Mouse (Mus musculus): Measurements from ENCODE around the gene Rnf225. TPM values are rescaled to one million over a fixed set of nuclear protein-coding genes. Genes with fewer than 3 reads are reported as not detected.
"Not testable (repeated sequence)": the region's sequence is repeated elsewhere in the genome, so short reads cannot be mapped to it uniquely, and the experiment has no call there.

Gene Rnf225
- polyA plus RNA-seq, 1 experiment from 2014 or later = 0.08 TPM

DNA sequence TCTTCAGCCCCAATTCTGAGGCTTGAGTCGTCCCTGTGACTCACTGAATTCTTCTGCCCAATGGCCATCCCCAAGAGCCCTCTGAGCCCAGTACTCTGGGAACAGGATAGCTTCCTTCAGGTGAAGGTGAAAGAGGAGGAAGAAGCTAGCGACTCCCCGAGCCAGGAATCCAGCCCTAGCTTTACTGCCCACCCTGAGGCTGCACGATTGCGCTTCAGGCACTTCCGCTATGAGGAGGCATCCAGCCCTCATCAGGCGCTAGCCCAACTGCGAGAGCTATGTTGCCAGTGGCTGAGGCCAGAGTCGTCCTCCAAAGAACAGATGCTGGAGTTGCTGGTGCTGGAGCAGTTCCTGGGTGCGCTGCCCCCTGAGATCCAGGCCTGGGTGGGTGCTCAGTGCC, 23.6 kb upstream of the Rnf225 start:
- peak overlapping the region; percentile 29 for H3K4me2 ChIP-seq
- ATAC-seq (ENCODE audit: insufficient read depth) = peak; percentile 53; the same call in 1 of the 2 replicates

DNA sequence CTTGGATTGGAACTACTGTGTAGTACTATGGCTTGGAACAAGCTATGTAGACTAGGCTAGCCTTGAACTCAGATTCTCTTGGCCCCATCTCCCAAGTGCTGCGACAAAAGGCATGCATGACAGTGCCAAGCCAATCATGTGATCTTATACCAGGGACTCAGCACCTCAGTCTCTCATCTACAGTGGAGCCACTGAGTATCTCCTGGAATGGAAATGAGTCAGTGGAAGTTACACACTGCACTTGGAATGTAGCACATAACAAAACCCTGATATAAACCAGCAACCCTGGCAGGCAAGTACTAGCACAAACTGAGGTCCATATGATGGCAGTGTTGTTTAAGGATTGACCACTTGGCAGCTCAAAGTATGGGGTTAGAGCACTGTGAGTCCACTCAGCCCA, 22.1 kb upstream of the Rnf225 start:
- 93% methylated on average over 1 of the region's 1 CpGs for WGBS (ENCODE audit: insufficient replicate concordance)

More for the DNA sequence above, 23.6 kb upstream of the Rnf225 start:
- WGBS (ENCODE audit: insufficient replicate concordance) = 53% methylated on average over 10 of the region's 10 CpGs
- H3K36me3 ChIP-seq (replicated peaks) = peaks cover 54% of the 10 kb centered on the region
- H3K27ac ChIP-seq (replicated peaks) = no peak overlapping the region
- H3K4me1 ChIP-seq (replicated peaks) = peaks cover 17% of the 10 kb centered on the region
- peak overlapping the region; percentile 26 for H3K4me3 ChIP-seq (replicated peaks)
- H3K27me3 ChIP-seq = no peaks in the 10 kb centered on the region
- H3K9me3 ChIP-seq (replicated peaks) = no peaks in the 10 kb centered on the region
- H3K9ac ChIP-seq = peak overlapping the region; percentile 11; the same call in 1 of the 2 replicates

DNA sequence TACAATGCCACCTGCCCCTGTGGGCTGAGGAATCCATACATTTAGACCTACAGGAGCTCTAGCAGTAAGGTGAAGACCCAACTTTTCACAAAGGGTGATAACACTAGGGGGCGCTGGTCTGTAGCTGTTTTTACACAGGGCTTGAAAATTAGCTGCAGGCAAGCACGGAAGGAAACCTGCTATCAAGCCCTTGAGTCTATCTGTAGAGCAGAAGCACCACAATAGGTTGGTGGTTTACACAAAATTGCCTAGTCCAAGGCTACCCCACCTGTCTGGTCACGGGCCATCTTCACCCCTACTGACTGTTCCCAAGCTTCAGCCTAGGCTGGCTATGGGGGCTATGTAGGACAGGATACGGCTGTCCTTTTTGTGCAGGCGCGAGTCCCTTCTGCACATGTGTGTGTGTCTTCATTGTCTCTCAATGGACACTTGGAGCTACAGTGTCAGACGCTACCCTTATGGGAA, 17.7 kb upstream of the Rnf225 start:
- Histone ChIP-seq H3K27me3 (no peaks in the 10 kb centered on the region), H3K9ac (peak overlapping the region; percentile 58), H3K4me3 (replicated peaks) (peak overlapping the region; percentile 63), H3K4me2 (peak overlapping the region; percentile 81), H3K9me3 (replicated peaks) (no peaks in the 10 kb centered on the region), H3K27ac (replicated peaks) (peak overlapping the region; percentile 87), H3K4me1 (replicated peaks) (peaks cover 15% of the 10 kb centered on the region), H3K36me3 (replicated peaks) (peaks cover 43% of the 10 kb centered on the region)
- peak; percentile 61 for ATAC-seq (ENCODE audit: insufficient read depth)
- WGBS (ENCODE audit: insufficient replicate concordance) = 13% methylated on average over 7 of the region's 7 CpGs

More for the DNA sequence above, 22.1 kb upstream of the Rnf225 start:
- H3K9me3 ChIP-seq (replicated peaks) = no peaks in the 10 kb centered on the region
- H3K9ac ChIP-seq = no peak overlapping the region
- peaks cover 60% of the 10 kb centered on the region for H3K36me3 ChIP-seq (replicated peaks)
- no peak for ATAC-seq (ENCODE audit: insufficient read depth)
- no peak overlapping the region for H3K4me3 ChIP-seq (replicated peaks)
- H3K4me2 ChIP-seq = no peak overlapping the region
- no peaks in the 10 kb centered on the region for H3K27me3 ChIP-seq
- H3K4me1 ChIP-seq (replicated peaks) = peaks cover 22% of the 10 kb centered on the region
- H3K27ac ChIP-seq (replicated peaks) = no peak overlapping the region

DNA sequence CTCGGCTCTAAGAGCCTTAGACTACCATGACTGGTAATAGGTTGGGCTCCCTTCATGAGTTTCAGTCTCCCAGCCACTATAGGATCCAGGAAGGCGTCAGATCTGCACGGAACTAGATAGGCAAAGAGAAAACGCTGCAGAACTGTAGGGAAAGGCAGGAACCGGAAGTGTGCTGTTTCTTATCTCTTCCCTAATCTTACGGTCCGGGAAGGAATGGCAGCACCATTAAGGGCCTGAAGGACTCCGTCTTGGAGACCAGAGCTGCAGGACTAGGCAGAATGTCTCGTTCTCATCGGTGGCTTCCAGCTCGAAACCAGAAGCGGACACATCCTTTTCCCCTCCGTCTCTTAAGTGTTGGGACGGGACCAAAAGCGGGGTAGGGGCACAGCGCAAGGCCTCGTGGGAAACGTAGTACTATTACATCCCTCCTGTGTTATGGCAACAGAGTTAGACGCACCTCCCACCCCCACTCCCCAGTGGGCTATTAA, 17.0 kb upstream of the Rnf225 start:
- H3K9me3 ChIP-seq (replicated peaks) = no peaks in the 10 kb centered on the region
- 2% methylated on average over 19 of the region's 19 CpGs for WGBS (ENCODE audit: insufficient replicate concordance)
- H3K36me3 ChIP-seq (replicated peaks) = peaks cover 39% of the 10 kb centered on the region
- ATAC-seq (ENCODE audit: insufficient read depth) = peak; percentile 77
- H3K27me3 ChIP-seq = no peaks in the 10 kb centered on the region
- H3K4me3 ChIP-seq (replicated peaks) = peak overlapping the region; percentile 63
- H3K27ac ChIP-seq (replicated peaks) = peak overlapping the region; percentile 87
- peak overlapping the region; percentile 58 for H3K9ac ChIP-seq
- H3K4me1 ChIP-seq (replicated peaks) = peaks cover 15% of the 10 kb centered on the region
- H3K4me2 ChIP-seq = peak overlapping the region; percentile 81

DNA sequence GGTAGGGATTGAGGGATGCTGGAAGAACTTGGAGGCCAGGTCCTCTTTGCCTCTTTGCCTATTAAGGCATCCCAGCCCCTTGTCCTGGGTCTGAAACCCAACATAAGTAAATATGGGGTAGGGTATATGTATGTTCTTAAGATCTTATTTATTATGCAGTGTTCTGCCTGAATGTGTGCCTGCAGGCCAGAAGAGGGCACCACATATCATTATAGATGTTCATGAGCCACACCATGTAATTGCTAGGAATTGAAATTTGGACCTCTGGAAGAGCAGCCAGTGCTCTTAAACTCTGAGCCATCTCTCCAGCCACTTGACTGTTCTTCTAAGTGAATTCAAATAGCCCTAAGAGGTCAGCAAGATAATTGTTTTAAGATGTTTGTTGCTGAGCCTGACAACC, 13.7 kb upstream of the Rnf225 start:
- H3K27ac ChIP-seq (replicated peaks) = no peak overlapping the region
- no peak overlapping the region for H3K4me3 ChIP-seq (replicated peaks)
- H3K36me3 ChIP-seq (replicated peaks) = 0 out of 2 replicates have a peak, but pooled peaks cover 6% of the 10 kb centered on the region
- H3K27me3 ChIP-seq = no peaks in the 10 kb centered on the region
- ATAC-seq (ENCODE audit: insufficient read depth) = no peak
- no peaks in the 10 kb centered on the region for H3K9me3 ChIP-seq (replicated peaks)
- H3K4me1 ChIP-seq (replicated peaks) = peaks cover 15% of the 10 kb centered on the region
- no peak overlapping the region for H3K4me2 ChIP-seq
- H3K9ac ChIP-seq = no peak overlapping the region

DNA sequence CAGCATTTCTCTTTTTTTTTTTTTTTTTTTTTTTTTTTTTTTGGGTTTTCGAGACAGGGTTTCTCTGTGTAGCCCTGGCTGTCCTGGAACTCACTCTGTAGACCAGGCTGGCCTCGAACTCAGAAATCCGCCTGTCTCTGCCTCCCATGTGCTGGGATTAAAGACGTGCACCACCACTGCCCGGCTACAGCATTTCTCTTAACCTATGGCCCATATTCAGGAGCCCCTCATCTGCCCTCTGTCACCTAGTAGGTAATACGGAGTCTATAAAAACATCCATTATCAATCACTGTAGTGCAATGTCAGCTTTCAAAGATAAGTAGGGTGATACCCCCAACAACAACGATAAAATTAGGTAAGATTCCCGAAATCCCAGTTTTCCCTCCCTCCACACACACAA, 6.7 kb upstream of the Rnf225 start:
- H3K4me2 ChIP-seq = peak overlapping the region; percentile 90
- H3K4me3 ChIP-seq (replicated peaks); H3K9ac ChIP-seq: not testable (repeated sequence)

DNA sequence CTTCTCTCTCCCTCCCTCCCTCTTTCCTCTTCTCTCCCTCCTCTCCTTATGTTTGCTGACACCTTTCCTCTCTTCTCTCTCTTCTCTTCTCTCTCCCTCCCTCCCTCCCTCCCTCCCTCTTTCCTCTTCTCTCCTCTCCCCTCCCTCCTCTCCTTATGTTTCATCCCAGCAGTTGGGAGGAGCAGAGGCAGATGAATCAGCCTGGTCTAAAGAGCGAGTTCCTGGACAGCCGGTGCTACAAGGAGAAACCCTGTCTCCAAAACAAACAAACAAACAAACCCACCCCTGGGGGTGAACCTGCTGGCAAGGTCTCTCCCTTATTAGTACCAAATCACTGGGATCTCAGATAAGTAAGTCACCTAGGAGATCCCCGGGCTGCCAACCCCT, 5.9 kb upstream of the Rnf225 start:
- Histone ChIP-seq H3K27ac (replicated peaks) (peak overlapping the region; percentile 93), H3K4me1 (replicated peaks) (peaks cover 34% of the 10 kb centered on the region), H3K9me3 (replicated peaks) (no peaks in the 10 kb centered on the region), H3K27me3 (no peaks in the 10 kb centered on the region), H3K4me3 (replicated peaks) (peak overlapping the region; percentile 84), H3K9ac (peak overlapping the region; percentile 67), H3K36me3 (replicated peaks) (peaks cover 34% of the 10 kb centered on the region), H3K4me2 (peak overlapping the region; percentile 90)
- WGBS (ENCODE audit: insufficient replicate concordance) = 0% methylated on average over 3 of the region's 3 CpGs
- ATAC-seq (ENCODE audit: insufficient read depth) = no peak

More for the DNA sequence above, 6.7 kb upstream of the Rnf225 start:
- not testable (repeated sequence) for ATAC-seq (ENCODE audit: insufficient read depth); H3K27me3 ChIP-seq; H3K27ac ChIP-seq (replicated peaks); H3K9me3 ChIP-seq (replicated peaks)
- Histone ChIP-seq H3K4me1 (replicated peaks) (peaks cover 34% of the 10 kb centered on the region), H3K36me3 (replicated peaks) (peaks cover 26% of the 10 kb centered on the region)
- WGBS (ENCODE audit: insufficient replicate concordance) = 63% methylated on average over 7 of the region's 8 CpGs

DNA sequence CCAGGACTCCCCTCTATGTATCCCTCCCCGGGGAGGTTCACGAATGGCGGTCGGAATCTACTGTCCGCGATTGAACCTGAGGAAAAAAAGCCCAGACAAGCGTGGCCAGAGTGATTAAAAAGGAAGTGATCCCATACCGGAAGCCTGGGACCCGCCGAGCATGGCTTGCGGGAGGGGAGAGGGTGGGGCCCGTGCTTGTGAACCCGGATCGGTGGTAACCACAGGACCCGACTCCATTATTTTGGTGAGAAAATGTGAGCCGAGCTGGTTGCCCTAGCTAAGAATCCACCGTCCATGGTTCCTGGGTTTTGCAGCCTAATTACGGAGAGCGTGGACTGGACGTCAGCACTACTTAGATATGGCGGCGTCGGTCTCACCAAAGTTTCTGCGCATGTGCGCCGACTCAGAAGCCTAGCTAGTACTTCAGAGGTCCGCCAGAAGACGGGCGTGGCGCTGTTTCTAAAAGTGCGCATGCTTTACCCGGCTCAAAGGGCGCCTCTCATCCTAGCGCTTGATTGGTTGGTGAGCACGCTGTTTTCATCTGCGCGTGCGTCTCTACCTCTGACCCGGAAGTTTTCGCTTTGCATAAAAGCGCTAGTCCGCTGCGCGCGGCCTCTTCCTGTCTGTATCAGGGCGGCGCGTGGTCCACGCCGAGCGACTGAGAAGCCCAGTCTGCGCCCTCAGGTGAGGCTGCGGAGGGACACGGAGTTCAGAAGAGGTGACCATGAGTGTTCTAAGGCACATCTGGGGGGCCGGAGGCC, 5.3 kb upstream of the Rnf225 start, which contains the start of gene Rps5:
Gene Rps5, plus strand, starts transcription at position 586 of the 761 bp plus-strand sequence.
- under 1% methylated on average over 55 of the region's 55 CpGs for WGBS (ENCODE audit: insufficient replicate concordance)
- Histone ChIP-seq H3K9ac (peak within 1 kb of the TSS; percentile 75), H3K36me3 (replicated peaks) (peaks cover 40% of the 10 kb centered on the region), H3K9me3 (replicated peaks) (no peaks in the 10 kb centered on the region), H3K27me3 (no peaks in the 10 kb centered on the region), H3K4me3 (replicated peaks) (peak within 1 kb of the TSS; percentile 84), H3K4me2 (peak within 1 kb of the TSS; percentile 90), H3K4me1 (replicated peaks) (peaks cover 35% of the 10 kb centered on the region), H3K27ac (replicated peaks) (peak within 1 kb of the TSS; percentile 93)
- peak; percentile 97 for ATAC-seq (ENCODE audit: insufficient read depth)

DNA sequence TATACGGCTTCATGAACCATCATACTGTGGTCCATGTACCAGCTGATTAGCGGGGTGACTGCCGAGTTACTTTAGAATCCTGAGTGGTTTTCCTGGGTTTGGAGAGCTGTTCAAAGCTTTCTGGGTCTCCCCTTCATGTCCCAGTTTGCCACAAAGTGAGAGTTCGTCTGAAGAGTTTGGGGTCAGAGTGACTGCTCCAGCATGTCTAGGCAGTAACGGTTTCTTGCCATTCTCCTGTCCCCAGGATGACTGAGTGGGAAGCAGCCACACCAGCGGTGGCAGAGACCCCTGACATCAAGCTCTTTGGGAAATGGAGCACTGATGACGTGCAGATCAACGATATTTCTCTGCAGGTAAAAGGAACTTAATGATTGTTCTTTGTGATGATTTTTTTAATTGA, 4.5 kb upstream of the Rnf225 start:
- Histone ChIP-seq H3K27ac (replicated peaks) (peak overlapping the region; percentile 46), H3K9me3 (replicated peaks) (no peaks in the 10 kb centered on the region), H3K4me2 (peak overlapping the region; percentile 90), H3K36me3 (replicated peaks) (peaks cover 45% of the 10 kb centered on the region), H3K4me1 (replicated peaks) (peaks cover 42% of the 10 kb centered on the region), H3K4me3 (replicated peaks) (peak overlapping the region; percentile 84), H3K27me3 (peaks cover 3% of the 10 kb centered on the region; the same call in 1 of the 2 replicates), H3K9ac (peak overlapping the region; percentile 75)
- WGBS (ENCODE audit: insufficient replicate concordance) = under 1% methylated on average over 8 of the region's 8 CpGs
- ATAC-seq (ENCODE audit: insufficient read depth) = no peak

DNA sequence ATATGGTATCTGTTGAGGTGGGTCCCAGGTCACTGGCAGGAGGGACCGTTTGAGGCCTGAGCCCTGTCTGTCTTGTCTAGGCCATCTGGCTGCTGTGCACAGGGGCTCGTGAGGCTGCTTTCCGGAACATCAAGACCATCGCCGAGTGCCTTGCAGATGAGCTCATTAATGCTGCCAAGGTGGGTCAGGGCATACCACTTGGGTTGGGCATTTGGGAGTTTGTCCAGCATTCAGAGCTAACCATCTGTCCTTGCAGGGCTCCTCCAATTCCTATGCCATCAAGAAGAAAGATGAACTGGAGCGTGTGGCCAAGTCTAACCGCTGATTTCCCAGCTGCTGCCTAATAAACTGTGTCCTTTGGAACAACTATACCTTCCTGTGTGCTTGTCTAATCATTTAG, 900 bp upstream of the Rnf225 start:
- no peaks in the 10 kb centered on the region for H3K9me3 ChIP-seq (replicated peaks)
- no peak overlapping the region for H3K27ac ChIP-seq (replicated peaks)
- H3K4me3 ChIP-seq (replicated peaks) = no peak overlapping the region
- WGBS (ENCODE audit: insufficient replicate concordance) = 81% methylated on average over 7 of the region's 7 CpGs
- H3K4me1 ChIP-seq (replicated peaks) = peaks cover 44% of the 10 kb centered on the region
- peaks cover 45% of the 10 kb centered on the region for H3K36me3 ChIP-seq (replicated peaks)
- no peak overlapping the region for H3K4me2 ChIP-seq
- no peak for ATAC-seq (ENCODE audit: insufficient read depth)
- H3K27me3 ChIP-seq = peaks cover 20% of the 10 kb centered on the region
- no peak overlapping the region for H3K9ac ChIP-seq

Measured in liver, embryonic 15.5 days (tissue).